Mouse (Mus musculus): ENCODE measurements at regions not wholly inside any gene's neighbourhood (a gene's known extent, or its start where the extent isn't known, plus 50 kb on each side); places are given as distances from the start of the nearest gene placed in this dataset.

DNA sequence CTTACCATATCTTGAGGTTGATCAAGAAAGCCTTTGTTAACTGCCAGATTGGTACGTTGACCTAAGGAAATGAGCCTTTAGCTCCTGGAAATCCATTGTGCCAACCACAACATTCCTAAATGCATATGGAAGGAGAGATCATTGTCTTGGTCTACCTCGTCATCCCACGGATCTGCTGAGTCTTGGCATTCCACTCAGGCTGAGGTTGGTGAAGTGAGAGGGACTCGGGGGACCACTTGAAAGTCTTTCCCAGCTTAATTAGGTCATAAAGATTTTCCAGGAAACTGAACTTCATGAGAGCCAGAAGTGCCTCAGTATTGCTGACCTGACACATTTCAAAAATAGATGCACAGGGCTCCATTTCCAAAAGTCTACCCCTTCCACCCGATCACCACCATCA lies 112.5 kb upstream of the Emcn start:
- TF ChIP-seq CTCF (IDR thresholded peaks at IDR 0.05; ENCODE audit: low read depth) (no peak), EP300 (optimal IDR thresholded peaks at IDR 0.05) (no peak)

Data from stomach, postnatal 0 days (tissue).